Mouse (Mus musculus): ENCODE measurements around the gene Camsap3. TPM values are rescaled to one million over a fixed set of nuclear protein-coding genes. Genes with fewer than 3 reads are reported as not detected.
A peak's percentile ranks its signal among the peaks of the same experiment; 100 is the strongest.
"Not testable (repeated sequence)": the region's sequence is repeated elsewhere in the genome, so short reads cannot be mapped to it uniquely, and the experiment has no call there.

Gene Camsap3
- 13.3 and 16.1 TPM in 2 replicates for polyA plus RNA-seq (2012; rRNA removed)

DNA sequence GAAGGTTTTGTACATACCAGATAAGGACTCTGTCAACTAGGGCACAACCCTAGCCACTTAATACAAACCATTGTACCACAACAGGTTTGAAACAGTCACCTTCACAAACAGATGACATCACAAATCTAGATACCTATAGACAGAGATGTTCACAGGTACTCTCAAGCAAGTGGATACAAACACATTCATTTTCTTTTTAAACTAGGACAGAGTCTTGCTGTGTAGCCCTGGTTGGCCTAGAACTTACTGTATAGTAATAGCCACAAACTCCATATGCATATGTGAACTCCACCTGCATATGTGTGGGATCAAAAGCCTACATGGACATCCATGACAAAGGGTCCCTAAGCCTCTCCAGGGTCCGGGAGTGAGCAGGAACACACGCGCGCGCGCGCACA lies at the start of gene Camsap3:
TSS of gene Camsap3 (plus strand) at position 301 of the 398 bp plus-strand sequence.
- DNase-seq (ENCODE audit: low spot score), result no peak

DNA sequence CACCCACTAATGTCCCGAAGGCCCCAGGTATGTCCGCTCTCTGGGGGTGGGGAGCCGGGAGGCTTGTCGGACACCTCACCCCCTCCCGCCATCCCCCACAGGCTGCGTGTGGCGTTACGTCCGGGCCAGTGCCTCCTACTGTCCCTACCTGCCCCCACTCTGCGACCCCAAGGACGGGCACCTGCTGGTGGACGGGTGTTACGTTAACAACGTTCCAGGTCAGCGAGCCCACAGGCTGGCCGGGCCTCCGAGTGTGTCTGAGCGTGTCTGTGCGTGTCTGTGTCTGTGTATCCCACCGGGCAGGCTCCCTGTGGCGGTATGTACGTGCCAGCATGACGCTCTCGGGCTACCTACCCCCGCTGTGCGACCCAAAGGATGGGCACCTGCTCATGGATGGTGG lies 49.4 kb upstream of the Camsap3 start:
- no peak for DNase-seq (ENCODE audit: low spot score)

DNA sequence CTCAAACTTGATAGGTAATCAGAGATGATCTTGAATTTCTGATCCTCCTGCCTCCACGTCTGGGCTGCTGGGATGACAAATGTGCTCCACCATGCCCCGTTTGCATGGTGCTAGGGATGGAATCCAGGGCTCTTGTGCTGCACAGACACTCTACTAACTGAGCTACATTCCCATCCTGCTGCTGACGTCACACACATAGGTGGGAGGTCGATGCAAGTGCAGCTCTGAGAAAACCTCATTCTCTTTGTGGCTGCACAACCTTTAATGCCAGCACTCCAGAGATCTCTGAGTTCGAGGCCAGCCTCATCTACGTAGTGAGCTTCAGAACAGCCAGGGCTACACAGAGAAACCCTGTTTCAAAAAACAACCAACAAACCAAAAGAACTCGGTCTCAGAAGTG lies 47.9 kb upstream of the Camsap3 start:
- DNase-seq (ENCODE audit: low spot score), result no peak

DNA sequence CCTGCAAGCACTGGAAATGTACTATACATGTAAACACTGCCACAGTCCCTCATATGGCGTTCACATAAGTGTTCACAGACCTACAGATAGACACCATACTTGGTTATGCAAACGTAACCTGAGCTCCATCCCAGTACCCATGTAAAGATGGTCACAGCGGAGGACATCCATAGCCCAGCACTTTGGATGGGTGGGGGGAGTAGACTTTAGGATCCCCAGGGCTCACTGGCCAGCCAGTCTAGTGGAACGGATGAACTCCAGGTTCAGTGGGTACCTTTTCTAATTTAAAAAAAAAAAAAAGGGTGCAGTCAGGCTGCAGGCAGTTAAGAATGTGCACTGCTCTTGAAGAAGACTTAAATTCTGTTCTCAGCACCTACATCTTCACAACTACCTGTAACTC lies 47.0 kb upstream of the Camsap3 start:
- DNase-seq (ENCODE audit: low spot score), result no peak

DNA sequence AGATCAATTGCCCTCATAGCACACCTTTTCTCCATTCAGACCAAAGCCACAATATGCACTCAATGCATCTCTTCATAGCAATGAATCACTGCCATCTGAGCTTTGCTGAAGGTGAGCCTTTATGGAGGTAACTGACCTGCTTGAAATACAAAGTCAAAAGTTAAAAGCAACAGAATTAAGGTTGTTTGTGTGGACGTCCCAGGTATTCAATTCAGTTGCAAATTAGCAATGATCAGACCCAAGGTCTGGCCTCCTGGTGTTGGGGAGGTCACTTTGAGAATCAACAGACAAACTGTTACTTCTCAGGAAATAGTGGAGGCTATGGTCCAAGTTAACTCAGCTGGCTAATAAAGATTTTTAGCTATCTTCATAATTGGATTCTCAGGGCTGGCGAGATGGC lies 40.6 kb upstream of the Camsap3 start:
- DNase-seq (ENCODE audit: low spot score), result no peak

DNA sequence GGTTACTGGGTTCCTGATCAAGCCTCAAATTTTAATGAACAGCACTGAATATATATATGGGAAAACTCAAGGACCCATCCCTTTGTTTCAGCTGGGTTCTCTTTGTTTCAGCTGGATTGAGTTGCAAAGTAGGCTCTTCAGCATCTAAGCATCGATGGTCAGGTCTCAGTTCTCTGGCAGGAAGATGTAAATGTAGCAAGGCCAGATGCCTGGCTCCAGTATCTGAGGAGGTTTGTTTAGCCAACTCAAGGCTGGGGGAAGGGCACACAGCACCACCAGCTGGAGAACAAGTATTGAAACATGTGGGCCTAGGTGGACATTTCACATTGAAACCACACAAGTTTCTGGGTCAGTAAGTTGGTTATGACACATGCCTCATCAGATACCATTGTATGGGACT lies 34.9 kb upstream of the Camsap3 start:
- no peak for DNase-seq (ENCODE audit: low spot score)

DNA sequence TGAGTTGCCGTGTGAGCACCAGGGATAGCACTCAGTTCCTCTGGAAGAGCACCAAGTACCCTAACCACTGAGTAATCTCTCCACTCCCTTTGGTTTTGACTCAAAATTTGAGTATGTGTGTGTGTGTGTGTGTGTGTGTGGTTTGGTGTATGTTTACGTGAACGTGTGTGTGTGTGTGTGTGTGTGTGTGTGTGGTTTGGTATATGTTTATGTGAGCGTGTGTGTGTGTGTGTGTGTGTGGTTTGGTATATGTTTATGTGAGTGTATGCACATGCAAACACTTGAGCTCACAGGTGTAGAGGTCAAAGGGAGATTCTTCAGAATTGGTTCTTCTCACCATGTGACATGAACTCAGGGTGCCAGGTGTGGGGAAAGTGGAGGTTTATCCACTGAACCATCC lies 31.0 kb upstream of the Camsap3 start:
- DNase-seq (ENCODE audit: low spot score), result no peak

DNA sequence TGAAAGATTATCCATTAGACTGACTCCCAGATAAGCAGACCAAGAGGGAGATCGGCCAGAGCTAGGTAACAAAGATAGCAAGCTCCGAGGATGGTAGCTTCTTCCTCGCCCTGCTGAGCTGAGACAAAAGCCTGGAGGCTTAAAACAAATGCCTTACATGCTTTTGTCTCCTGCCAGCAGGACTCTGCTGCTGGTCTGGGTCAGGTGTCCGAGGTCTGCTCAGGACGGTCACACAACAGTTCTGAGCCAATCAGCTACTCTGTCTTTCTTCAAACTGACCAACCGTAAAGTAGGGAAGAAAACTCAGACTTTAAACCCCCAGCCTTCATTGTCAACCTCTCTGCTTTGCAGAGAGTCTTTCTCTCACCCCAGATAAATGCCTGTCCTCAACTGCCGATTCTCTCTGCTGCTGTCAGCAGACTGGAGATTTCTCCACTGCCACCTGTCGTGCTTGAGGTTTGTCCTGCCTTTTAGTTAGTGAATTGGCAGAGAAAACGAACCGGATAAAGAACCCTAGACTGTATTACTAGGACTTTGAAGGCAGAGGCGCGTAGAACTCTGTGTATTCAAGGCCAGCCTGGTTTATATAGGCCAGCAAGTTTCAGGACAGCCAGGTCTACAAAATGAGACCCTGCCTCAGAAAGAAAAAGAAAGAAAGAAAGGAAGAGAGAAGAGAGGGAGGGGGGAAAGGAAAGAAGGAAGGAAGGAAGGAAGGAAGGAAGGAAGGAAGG lies 19.3 kb upstream of the Camsap3 start, which contains the start of gene C330021F23Rik:
TSS of gene C330021F23Rik (plus strand) at position 350 of the 731 bp plus-strand sequence.
- DNase-seq (ENCODE audit: low spot score), result no peak

DNA sequence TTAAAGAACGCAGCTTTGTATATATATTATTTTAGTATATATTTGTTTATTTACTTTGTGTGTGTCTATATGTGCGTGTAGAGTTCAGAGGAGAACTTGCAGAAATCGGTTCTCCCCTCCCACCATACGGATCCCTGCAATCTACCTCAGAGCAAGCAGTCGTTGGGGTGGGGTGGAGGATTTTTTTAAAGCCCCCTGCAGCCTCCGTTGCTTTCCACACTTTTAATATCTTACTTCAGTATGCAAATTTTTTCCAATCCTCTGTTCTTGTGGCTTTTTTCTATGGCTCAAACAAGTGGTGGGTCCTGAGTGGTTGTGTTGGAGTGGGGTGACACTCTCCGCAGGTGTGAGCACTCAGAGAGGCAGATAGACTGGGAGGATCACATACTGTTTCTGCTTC lies 18.7 kb upstream of the Camsap3 start:
- no peak for DNase-seq (ENCODE audit: low spot score)

DNA sequence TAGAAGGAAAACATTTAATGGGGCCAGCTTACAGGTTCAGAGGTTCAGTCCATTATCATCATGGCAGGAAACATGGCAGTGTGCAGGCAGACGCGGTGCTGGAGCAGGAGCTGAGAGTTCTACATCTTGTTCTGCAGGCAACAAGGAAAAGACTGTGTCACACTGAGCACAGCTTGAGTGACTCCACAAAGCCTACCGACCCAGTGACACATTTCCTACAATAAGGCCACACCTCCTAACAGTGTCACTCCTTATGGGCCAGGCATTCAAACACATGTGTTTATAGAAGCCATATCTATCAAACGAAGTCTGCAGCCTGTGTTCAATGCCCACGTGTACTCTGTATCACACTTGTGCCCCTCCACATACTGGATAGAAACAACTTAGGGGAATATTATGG lies 17.3 kb upstream of the Camsap3 start:
- no peak for DNase-seq (ENCODE audit: low spot score)

DNA sequence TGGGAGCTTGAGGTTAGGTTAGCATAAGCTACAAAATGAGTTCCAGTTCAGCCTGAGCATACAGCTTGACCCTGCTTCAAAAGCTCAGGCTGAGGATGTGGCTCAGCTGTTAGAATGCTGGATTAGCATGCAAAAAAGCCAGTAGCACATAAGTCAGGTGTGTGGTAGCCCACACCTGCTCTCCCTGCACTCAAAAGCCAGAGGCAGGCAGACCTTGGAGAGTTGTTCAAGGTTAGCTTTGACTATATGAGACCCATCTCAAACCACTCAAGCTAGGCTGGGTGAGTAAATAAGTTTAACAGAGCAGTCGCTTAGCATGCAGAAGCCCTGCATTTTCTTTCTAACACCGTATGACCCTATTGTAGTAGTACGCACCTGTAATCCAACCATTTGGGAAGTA lies 12.5 kb upstream of the Camsap3 start:
- no peak for DNase-seq (ENCODE audit: low spot score)

DNA sequence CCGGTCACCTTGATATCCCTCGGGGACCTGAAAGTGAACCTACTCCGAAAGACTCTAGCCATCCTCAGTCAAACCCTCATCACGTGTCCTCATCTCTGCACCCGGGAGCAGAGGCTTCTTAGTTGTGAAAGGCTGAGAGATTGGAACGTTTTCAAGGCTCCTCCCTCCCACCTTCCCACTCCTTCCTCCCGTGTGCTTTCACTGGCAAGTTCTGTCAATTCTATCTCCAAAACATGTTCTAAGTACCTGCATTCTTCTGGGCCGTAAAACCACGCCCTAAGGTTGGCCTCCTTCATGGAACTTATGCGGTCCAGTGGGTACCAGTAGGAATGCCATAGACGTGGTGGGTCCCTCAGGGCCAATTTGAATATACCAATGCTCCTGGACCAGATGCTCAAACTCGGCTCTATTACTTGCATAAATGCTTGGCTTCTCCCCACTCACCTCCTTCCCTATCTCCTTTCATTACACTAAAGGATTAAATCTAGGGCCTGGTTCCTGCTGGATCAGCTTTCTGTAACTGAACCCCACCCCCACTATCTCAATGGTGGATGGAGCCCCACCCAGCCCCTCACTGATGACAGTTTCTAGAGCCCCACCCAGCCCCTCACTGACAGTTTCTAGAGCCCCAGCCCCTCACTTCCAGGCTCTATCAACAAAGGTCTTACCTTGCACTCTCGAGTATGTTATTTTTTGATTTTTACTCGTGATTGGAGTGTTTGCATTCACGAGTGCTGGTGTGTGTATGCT lies 10.7 kb upstream of the Camsap3 start:
- no peak for DNase-seq (ENCODE audit: low spot score)

DNA sequence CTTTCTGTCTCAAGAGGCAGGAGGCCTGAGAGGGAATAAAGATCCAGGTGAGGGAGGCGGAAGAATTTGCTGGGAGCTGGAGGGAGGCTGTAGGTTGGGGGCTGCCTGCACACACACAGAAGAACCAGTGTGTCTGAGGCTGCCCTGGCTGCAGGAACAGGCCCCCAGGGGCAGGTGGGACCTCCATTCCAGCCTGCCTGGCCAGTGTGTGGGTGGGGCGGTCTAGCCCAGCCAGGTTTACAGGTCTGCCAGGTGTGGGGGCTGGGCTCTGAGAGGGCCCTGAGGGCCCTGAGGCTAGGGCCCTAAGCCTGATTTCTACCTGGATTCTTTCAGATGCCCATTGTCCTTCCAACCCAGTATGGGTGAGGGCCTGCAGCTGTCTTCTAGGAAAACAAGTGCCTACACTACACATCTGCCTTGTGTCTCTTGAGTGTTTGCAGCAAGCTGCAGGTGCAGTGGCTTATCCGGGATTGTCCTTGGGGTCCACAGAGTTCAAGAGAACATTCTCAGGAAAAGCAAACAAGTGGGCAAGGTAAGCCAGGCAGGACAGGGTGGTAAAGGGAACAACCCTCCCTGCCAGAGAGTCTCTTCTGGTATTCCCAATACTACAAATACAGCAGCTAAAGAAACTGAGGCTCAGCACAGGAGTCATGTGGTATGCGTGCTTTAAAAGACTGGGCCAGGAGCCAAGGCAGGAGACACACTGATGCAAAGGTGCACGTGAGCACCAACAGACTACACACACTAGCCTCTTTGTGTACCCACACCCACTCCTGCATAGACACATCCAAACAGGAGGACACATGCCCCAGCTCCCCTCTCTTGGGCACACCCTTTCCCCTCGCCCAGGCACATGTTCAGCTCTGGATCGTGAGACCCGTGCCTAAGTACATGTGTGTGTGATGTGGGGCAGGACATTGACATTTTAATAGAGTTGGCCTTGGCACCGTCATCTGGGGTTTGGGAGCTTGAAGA lies 7.4 kb upstream of the Camsap3 start:
- peak; percentile 38 for DNase-seq (ENCODE audit: low spot score)

DNA sequence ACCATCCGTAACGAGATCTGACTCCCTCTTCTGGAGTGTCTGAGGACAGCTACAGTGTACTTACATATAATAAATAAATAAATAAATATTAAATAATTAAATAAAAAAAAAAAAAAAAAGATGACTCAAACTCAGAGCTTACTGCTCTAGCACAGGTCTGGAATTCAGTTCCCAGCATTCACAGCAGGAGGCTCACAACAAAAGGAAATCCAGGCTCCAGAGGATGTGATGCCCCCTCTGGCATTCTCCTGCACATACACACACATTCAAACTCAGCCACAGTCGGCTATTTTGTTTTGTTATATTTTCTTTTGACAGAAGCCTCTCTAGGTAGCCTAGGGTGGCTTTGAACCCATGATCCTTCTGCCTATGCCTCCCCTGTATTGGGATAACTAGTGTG lies 5.1 kb upstream of the Camsap3 start:
- not testable (repeated sequence) for DNase-seq (ENCODE audit: low spot score)

DNA sequence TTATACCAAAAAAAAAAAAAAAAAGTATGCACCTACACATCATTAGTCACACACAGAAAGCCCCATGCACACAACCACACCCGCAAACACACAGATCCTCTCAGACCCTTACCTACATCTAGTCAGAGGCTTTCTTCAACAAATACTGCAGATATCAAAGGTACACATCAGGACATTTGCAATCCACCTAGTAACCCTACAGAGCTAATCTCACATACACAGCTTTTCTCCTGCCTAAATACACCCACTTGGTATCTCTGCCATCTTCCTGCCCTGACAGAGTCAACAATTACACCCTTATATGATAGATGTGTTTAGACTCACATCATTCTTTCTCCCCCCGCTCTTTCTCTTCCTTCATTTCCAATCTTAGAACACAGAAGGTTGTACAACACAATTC lies 641 bp upstream of the Camsap3 start:
- DNase-seq (ENCODE audit: low spot score), result no peak

DNA sequence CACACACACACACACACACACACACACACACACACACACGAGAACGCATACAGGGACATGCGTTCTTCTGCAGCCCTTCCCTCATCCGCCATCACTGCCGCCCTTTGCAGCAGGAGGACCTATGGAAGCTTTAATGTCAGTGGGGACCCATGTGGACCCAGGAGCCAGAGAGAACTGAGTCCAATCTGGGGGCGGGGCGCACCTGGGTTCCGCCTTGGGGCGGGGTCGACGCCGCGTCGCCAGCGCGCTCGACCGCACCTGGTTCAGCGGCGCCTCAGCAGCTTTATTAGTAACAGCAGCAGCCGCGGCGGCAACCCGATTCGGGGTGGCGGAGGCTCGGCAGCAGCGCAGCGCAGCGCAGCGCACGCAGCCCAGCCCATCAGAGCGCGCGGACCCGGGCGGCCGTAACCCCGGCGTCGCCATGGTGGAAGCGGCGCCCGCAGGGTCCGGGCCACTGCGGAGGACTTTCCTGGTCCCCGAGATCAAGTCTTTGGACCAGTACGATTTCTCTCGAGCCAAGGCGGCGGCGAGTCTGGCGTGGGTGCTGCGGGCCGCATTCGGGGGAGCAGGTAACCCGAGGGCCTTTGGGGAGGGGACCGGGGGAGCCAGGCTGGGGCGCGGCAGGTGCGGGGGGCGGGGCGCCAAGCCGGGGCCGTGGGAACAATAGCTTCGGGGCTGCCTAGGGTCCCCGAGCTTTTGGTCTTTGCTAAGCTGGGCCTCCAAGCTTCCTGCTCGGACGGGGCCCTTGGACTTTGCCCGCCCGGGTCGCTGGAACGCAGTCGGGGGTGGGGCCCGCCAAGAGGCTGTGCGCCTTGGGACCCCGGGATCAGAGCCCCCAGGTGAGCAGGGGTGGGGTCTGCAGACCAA lies 531 bp downstream of the Camsap3 start:
- DNase-seq (ENCODE audit: low spot score), result peak; percentile 50

DNA sequence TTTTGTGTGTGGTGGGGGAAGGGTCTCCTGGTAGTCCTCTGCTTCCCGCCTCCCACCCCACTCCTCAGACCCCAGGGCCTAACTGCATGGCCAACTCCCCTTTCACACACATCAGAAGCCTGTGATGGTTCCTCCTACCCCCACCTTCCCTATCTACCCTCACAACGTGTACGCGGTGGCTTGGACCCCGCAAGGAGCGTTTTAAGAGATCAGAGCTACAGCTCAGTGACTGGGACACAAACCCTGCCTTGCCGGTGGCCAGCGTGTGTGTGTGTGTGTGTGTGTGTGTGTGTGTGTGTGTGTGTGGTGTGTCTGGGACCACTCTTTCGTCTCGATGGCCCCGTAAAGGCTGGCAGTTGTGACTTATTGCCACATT lies 1.2 kb downstream of the Camsap3 start:
- no peak for DNase-seq (ENCODE audit: low spot score)

DNA sequence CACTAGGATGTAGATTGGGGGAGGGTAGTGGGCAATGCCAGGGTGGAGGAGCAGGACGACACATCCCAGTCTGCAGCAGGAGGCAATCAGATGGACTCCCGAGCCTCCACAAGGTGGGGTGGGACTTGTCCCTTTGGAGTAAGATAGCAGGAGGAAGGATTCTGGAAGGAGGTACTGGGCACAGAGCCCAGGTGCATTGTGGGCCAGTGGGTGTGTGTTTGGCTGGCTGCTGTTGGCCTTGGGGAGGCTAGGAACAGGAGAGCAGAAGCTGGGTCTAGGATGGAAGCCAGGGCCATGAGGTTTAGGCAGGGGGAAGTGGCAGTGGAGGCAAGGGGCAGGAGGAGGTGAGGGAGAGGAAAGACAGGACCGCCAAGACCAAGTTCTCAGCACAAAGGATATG lies 6.4 kb downstream of the Camsap3 start:
- DNase-seq (ENCODE audit: low spot score), result no peak

DNA sequence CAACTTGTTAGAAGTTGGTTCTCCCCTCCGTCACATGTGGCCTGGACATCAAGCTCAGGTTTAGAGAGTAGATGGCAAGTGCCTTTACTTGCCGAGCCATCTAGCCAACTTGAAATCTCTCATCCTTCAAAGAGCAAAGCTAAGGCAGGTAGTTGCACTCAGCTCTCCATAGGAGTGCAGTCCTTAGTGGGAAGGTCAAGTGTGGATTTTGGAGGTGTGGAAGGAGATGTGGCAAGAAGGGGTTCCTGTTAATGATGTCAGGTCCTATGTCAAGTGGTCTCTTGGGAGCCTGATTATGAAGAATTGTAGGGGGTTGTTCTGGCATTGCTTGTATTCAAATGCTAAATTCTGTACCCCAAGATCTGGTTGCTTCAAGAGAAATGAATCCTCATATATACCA lies 7.4 kb downstream of the Camsap3 start:
- no peak for DNase-seq (ENCODE audit: low spot score)

DNA sequence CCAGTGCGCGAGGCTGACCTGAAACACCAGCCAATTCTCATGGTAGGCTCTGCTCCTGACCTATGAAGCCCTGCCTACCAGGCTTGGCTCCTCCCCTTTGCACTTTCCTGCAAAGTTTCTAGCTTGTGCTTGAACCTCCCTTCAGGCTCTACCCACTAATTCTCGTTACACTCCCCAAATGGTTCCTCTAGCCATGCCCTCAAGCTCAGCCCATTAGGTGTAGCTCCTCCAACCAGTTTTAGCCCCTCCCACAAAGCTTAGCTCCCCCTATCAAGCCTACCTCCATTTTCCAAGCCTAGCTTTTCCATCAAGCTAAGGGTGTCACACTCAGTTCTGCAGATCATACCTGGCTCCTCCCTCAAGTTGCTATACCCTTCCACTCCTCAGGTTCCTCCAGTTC lies 11.0 kb downstream of the Camsap3 start:
- DNase-seq (ENCODE audit: low spot score), result no peak

DNA sequence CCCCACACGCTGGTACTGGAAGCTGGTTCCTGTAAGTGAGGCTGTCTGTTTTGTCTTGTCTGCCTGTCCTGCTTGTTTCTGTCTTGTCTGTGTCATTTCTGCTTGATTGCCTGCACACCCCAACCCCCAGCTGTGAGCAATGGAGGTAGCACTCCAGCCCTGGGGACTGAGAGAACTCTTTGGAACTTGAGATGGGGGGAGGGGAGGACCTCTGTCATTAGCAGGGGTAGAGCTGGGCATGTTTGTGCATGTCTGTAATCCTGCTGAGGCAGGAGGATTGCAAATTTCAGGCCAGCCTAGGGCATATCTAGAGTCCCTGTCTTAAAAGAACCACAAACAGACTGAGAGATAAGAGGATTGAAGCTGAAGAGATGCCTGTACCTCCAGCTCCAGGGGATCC lies 12.1 kb downstream of the Camsap3 start:
- DNase-seq (ENCODE audit: low spot score), result no peak
